Mouse (Mus musculus) forelimb bud, embryonic 11.5 days (tissue): ENCODE data around the gene Glis2.

Experiments used
- DNase-seq: peaks from one replicate; pipeline ENCODE4 v3.0.0-alpha.2; 2012; ENCODE audit warnings: low read depth, low spot score

The Glis2 gene

DNA sequence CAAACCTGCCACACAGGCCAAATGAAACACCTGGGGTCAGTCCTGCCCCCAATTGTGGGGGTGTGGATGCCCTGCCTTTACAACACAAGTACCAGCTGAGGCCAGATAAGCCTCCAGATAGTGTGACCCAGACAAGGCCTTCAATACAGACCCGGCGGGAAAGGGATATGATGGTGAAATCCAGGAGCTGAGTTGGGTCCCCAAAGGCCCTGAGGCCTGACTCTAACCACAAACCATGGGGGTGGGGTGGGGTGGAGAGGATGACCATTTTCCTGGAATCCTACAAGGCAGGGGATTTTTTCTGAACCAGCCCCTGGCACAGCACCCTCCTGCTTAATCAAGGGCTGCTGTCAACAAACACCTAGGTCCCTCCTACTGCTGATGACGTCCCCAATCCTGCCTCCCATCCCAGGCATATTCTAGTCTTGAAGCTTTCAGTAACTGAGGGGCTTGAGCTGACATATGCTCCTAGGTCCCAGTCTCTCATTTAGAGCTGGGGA, 44.4 kb downstream of the Glis2 start:
- DNase-seq, result no peak

DNA sequence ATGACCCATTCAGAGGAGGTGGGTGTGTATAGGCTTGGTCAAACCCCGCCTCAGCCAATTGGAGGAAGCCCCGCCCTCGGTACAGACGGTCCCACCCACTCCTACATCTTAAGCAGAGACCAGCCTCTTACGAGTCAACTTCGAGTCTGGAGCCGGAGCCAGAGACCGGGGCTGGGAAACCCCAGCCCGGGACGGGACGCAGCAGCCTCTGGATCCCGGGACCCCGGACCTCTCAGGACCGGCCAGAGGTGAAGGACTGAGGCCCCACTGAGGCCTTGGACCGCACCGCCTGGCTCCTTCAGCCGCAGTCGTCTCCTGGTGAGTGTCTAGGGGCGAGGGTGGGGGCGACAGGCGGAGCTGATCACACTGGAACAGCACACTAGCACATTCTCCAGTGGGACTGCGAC, 45.3 kb downstream of the Glis2 start, which contains the start of the genes Vasn and Dnaja3:
Vasn (plus strand) TSS at position 111 of the 407 bp plus-strand sequence.
Dnaja3 (plus strand) TSS at position 159 of the 407 bp plus-strand sequence.
- DNase-seq, result peak; percentile 84

DNA sequence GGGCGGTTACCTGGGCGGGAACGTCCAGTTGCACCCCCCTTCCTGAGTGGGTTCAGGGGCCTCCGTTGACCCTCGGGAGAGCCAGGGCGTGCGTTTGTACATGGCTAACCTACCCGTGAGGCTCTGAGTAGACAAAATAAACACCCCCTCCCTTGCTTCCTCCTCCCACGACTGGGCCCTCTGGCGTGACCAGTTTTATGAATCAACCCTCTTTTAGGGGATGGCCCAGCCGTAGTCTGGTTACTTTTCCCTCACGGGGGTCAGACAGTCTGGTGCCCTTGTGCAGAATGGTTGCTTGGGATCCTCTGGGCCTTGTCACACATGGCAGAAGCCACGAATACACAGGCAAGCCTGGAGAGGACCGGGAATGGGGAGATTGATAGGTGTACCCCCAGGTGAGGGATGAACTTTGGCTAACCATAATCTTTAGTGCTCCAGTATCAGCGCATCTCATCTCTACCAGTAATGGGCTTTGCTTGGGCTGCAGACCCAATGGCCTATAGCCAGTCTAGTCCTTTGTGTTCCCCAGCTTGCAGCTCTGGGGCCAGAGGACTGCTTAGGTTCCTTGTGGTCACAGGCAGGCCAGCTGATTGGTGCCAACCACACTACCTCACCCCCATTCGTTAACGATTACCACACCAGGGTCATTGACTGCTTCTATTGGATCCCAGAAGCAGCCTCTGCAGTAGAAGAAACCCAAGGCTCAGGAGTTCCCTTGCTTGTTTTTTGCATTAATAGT, 45.9 kb downstream of the Glis2 start:
- DNase-seq, result no peak

DNA sequence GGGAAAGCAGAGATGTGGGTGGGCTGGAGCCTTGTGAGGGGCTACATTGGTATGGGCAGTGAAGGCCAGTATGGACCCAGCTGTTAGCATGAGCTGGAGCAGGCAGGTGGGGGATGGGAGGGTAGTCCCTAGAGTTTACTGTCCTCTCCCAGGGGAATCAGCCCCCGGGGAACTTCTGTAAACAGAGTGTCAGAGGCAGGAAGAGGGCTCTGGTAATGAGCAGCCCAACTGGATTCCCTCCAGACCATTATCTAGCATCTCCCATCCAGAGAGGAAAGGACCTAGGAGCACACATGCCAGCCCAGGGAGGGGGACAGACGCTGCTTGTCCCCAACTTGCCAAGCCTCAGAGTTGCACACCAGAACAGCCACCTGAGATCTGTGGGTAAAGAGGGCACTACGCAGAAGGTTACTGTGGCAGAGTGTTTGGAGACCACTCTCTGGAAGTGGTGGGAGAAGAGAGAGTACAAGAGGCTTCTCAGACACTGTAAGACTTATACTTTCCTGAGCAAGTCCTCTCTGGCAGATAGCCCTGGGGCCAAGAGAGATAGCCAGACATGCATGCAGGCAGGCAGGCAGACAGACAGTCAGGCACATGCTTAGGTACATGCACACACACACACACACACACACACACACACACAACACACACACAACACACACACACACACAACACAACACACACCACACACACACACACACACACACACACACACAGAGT, 46.8 kb downstream of the Glis2 start:
- DNase-seq, result no peak

DNA sequence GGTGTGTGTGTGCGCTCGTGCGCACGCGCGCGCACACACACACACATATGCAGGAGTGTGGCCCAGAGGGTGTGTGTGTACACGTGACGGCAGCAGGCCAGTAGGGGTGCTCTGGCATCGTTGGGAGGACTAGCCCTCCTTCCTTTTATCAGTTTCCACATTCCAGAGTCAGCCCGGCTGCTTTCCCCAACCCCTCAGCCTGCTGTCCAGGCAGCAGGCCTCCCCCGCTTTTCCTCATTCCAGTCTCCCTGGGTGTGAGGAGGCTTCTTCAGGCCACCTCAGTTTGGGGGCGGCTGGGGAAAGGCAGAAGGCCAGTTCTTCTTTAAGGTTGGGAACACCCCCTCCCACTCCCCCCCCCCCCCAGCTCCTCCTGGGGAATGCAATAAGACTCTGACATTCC, 47.7 kb downstream of the Glis2 start:
- peak; percentile 59 for DNase-seq

DNA sequence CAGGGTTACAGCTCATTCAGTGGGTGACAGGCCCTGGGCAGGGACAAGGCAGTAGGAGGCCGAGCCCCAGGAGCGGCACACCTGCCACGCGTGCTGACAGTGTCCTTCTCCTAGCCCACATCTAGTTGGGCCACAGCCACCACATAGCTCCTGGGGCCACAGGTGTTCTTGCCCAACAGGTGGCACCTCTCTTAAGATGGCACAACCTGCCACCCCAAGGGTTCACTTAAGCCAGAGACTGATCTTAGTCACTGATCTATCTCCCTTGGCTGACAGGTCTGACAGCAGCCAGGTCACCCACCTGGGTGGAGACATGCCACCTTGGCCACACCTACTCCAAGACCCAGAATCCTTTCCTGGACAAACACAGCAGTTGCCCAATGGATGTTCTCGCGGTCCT, 48.4 kb downstream of the Glis2 start:
- no peak for DNase-seq

DNA sequence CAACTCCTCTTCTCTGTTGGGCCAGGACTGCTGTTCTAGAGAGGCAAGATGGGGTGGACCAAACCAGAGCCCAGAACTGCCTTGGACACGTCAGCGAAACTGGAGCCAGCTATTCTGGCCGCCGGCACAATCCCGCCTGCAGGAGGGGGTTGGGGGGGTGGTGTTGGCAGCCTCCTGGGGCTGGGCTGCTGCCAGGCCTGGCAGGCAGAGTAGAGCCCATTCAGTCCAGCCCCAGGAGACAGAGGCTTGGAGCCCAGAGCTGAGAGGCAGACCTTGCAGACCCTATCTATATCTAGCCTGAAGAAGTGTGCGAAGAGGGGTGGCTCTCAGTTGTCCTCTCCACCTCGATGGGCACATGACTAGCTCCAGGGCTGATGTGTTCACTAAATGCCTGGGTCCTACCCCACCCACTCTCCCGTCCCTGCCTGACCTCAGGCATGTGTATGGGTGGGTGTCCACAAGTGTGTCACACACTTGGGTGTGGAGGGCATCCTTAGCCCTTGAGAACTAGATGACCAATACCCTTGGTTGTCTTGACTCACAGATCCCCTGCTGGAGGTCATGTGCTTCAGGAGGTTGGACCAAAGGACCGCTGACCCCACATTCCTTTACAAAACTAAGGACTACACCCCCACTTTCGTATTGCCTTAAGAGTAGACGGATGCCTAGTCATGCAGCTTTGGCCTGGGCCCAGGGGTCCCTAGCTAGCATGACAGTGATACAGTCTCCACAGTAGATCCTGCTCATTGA, 49.3 kb downstream of the Glis2 start:
- no peak for DNase-seq

DNA sequence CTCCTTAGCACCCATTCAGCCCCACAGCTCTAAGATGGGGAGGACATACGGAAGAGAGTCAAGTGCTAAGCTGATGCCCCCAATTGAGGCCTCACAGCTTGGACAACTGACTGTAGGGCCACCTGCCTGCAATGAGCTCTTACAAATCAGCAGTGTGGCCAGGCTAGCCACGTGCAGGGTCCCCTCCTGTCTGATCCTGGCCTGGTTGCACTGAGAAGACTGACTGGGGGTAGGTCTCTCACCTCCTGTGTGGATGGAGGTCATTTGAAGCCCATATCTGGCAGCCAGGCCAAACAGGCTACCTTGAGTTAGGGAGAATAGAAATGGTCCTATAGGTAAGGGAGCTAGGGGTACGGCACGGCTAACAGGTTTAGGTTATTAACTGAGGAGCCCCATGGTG, 51.4 kb downstream of the Glis2 start:
- no peak for DNase-seq

DNA sequence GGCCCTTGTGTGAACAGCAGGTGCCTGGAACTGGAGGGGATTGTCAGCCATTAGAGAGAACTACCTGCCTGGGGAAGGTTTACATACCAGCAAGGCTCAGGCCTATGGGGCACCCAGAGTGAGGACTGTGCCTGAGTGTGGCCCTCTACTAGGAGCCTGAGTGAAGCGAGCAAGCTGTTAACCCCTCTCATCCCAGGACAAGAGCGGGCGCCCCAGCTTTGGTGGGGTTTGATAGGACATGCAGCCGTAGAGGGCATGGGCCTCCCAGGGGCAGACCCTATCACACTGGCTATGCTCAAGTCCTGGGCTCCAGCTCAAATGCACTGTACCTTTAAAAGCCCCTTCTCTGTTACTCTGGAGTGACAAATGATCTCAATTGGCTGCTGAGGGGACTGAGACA, 52.3 kb downstream of the Glis2 start:
- DNase-seq, result no peak

DNA sequence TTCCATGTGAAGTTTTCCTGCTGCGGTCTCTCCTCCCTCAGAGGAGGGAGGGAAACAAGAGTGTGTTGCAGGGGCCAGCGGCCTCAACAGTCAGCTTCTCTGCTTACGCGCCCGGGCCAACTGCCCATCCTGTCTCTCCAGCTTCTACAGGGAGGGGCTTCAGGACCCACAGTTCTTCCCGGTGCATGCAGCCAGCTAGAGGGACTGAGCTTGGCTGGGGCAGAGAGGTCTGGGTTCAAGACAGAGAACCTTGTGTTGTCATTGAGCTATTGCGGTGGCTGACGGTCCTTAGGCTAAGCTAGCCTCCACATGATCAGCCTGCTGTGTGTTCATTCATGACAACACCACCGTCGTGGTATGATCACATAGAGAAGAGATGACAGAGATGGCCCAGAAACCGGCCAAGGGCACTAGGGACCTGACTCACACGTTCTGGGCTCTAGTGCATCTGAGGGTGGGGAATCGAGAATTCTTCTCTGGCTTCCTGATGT, 53.2 kb downstream of the Glis2 start:
- no peak for DNase-seq

DNA sequence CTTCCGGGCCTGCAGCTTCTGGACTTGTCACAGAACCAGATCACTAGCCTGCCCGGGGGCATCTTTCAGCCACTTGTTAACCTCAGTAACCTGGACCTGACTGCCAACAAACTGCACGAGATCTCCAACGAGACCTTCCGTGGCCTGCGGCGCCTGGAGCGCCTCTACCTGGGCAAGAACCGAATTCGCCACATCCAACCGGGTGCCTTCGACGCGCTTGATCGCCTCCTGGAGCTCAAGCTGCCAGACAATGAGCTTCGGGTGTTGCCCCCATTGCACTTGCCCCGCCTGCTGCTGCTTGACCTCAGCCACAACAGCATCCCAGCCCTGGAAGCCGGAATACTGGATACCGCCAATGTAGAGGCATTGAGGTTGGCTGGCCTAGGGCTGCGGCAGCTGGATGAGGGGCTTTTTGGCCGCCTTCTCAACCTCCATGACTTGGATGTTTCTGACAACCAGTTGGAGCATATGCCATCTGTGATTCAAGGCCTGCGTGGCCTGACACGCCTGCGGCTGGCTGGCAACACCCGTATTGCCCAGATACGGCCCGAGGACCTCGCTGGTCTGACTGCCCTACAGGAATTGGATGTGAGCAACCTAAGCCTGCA, 54.0 kb downstream of the Glis2 start:
- DNase-seq, result no peak

DNA sequence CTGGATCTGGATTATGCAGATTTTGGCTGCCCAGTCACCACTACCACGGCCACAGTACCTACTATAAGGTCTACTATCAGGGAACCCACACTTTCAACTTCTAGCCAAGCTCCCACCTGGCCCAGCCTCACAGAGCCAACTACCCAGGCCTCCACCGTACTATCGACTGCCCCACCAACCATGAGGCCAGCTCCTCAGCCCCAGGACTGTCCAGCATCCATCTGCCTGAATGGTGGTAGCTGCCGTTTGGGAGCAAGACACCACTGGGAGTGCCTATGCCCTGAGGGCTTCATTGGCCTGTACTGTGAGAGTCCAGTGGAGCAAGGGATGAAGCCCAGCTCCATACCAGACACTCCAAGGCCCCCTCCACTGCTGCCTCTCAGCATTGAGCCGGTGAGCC, 54.7 kb downstream of the Glis2 start:
- no peak for DNase-seq

DNA sequence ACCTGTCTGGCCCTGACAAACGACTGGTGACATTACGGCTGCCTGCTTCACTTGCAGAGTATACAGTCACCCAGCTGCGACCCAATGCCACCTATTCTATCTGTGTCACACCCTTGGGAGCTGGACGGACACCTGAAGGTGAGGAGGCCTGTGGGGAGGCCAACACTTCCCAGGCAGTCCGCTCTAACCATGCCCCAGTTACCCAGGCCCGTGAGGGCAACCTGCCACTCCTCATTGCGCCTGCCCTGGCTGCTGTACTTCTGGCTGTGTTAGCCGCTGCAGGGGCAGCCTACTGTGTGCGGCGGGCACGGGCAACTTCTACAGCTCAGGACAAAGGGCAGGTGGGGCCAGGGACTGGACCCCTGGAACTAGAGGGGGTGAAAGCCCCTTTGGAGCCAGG, 55.2 kb downstream of the Glis2 start:
- DNase-seq, result no peak

DNA sequence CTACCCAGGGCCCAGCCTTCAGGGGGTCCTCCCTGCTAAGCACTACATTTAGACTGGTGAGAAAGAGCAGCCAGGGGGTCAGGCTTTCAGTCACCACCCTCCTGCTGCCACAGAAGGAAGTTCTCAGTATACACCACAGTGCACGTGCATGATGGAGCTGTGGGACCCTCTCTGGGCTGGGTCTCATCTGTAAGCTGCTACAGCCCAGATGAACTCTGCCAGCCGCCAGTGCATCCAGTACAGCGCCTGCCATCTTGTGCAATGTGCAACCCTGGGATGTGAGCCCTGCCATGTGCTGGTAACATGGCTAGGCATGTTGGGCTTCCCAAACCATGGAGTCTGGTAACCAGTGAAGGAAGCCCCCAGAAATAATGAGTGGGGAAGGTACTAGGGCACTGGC, 55.6 kb downstream of the Glis2 start:
- no peak for DNase-seq

DNA sequence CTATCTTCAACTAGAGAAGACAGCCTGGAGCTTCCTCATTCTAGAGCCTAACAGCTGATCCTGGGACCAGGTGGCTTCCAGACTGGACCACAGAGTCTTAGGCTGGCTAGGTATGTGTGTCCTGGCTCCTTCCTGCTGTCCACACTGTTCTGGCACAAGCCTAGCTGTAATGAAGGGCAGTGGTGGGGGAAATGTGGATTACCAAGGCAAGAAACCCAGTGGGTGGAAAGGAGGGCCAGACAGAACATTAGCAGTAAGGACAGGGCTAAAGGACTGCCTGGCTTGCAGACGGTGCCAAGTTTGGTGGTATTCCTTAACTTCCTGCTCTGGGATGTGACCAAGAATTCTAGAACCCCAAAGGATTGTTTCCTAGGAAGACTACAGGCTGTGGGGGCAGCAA, 56.6 kb downstream of the Glis2 start:
- no peak for DNase-seq

DNA sequence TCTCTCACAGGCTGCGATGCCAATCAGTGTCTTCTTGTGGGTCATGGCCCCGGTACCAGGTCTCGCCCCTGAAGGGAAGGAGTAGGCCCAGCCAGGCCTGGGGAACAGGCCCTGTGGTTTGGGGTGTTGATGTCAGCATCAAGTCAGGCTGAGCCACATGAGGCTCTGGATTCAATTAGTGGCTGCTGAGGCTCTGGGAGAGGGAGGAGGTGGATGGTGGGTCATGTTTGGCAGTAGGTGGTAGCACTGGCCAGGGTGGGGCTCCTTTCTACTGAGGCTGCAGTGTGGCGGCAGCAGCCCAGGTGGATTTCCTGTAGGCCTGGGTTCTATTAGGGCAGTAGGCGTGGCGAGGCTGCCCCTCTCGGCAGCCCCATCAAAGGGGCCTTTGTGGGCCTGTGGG, 57.1 kb downstream of the Glis2 start:
- DNase-seq, result peak; percentile 94

DNA sequence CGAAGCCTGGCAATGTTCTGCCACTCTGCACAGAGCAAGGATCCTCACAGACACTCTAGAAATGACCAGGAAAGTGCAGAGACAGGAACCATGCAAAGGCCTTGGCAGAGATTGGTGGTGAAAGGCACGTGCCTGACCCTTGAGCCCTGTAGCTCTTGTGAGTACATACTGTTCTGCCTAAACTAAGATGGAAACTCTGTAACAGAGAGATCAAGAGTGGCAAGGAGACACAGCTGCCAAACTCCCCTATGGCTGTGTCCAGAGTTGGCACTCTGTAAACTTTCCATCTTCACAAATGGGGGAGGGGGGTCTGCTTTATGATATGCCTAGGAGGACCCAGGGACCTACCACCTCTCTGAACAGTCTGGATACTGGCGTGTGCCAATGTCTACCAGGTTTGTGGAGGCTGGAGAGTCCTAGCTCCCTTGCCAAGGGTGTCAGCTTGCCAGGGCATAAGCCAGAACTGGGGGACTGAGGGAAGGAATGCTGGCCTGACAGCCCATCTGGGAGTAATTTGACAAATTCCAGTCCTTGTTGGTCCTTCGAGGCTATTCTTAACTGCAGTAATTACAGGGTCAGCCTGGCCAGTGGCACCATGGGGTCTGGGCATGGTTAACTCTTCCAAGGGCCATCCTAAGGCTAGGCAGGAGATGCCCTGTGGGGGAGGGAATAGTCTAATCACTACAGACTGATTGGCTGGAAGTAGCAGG, 58.3 kb downstream of the Glis2 start:
- peak; percentile 57 for DNase-seq

DNA sequence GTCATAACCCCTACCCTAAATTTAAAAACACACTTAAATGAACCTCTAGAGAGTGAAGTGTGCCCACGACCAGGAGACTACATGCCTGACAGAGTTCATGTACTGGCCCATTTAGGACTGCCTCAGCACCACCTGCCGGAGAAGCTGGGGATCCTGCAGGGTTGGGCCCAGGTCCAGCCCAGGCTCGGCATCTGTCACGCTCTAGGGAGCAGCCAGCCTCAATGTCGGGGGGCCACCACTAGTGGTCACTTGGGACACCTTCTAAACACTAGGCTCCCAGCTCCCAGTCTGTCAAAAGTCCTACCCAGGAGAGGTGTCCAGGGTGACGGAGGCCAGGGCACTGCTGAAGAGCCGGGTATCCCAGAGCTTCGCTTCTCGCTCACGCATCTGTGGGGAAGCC, 60.2 kb downstream of the Glis2 start:
- DNase-seq, result no peak

DNA sequence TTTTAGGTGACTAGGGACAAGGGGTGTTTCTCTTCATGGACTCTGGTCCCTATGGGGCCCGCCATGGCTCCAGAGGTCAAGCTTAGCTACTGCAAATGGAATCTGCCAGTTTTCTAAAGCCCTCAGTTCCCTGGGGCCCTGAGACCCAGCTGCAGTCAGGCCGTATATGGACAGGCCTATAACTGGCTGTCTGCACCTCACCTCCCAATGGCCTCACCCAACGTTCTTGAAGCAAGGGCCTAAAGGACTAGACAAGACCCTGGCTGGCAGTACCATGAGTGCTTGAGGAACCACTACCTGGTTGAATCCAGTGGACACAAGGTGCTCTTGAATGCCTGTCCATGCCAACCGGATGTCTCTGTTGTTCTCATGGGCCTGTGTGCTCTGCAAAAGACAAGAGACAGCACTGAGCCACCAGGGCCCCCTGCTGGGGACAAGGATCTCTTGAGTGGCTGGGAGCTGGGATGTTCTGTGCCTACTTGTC, 60.8 kb downstream of the Glis2 start:
- DNase-seq, result no peak

DNA sequence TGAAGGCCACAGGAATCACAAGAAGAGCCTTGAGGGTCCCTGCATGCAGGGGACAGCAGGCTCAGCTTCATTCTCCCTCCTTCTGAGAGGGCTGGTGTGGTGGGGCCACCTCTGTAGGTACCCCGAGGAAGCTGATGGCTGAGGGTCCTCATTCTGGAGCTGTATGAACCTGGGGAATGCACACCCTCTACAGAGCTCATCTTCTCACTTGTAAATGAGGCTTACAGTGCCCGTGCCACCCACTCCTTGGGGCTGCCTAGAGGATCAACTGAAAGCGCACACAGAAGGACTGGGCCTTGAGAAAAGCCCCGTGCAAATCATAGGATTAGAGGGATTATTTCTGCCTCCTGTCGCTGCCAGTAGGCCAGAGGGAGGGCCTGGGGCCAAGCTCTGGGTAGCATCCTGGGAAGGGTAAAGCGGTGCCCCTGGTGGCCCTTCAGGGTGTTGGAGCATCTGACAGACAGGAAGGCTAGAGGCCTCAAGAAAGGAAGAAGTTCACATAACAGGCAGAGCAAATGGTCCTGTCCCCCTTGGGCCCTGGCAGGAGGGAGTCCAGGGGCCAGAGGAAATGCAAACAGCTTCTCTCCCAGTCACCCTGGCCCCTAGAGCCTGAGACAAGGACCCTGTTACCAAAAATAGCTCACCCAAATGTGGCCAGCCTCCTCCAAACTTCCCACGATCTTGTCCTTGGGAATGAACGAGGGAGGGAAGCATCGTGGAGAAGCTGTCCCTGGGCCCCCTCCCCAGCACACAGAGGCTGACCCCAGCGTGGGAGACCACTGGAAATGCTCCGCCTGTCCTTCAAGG, 61.5 kb downstream of the Glis2 start:
- no peak for DNase-seq
